Mouse (Mus musculus) heart, adult 2 months (tissue): Measurements from ENCODE around the gene Kcnh7. TPM values are rescaled to one million over a fixed set of nuclear protein-coding genes. Genes with fewer than 3 reads are reported as not detected.

Experiments used
- DNase-seq, 2 experiments: peaks; one replicate each; pipeline ENCODE4 v3.0.0; 2021
- H3K27ac ChIP-seq: fragments of 200-600 bp; 2 replicates; pipeline ENCODE4 v1.8.1; 2022
- H3K27me3 ChIP-seq: fragments of 200-500 bp; 2 replicates; pipeline ENCODE4 v1.6.1; 2012; ENCODE audit warnings: mild to moderate bottlenecking, low read length, inconsistent platforms, mixed read lengths; ENCODE audit not compliant: control insufficient read depth, insufficient read depth
- H3K36me3 ChIP-seq: fragments of 200-500 bp; 2 replicates; pipeline ENCODE4 v1.6.1; 2012; ENCODE audit warnings: low read length, inconsistent platforms; ENCODE audit not compliant: control insufficient read depth, insufficient read depth
- H3K4me1 ChIP-seq: fragments of 200-500 bp; 2 replicates; pipeline ENCODE4 v1.6.1; 2011; ENCODE audit warnings: low read length; ENCODE audit not compliant: control insufficient read depth, insufficient read depth
- H3K4me3 ChIP-seq: fragments of 200-600 bp; 2 replicates; pipeline ENCODE4 v1.8.1; 2022
- H3K79me2 ChIP-seq: fragments of 200-500 bp; replicated peaks from 2 replicates; pipeline ENCODE4 v1.6.1; 2012; ENCODE audit warnings: mild to moderate bottlenecking, inconsistent platforms, low read length, moderate library complexity, mixed read lengths; ENCODE audit not compliant: control insufficient read depth, insufficient read depth
- H3K9ac ChIP-seq: fragments of 200-500 bp; 2 replicates; pipeline ENCODE4 v1.6.1; 2012; ENCODE audit warnings: low read depth, mild to moderate bottlenecking, control low read depth, inconsistent platforms, low read length, mixed read lengths
- CTCF ChIP-seq: fragments of 200-600 bp; IDR thresholded peaks from 2 replicates; pipeline ENCODE4 v1.8.1; 2022; ENCODE audit warnings: antibody characterized with exemption, mild to moderate bottlenecking, moderate library complexity
- EP300 ChIP-seq: fragments of 200-500 bp; IDR thresholded peaks from 2 replicates; pipeline ENCODE4 v1.6.1; 2011; ENCODE audit warnings: low read depth, low read length, control low read depth; ENCODE audit not compliant: insufficient read depth
- POLR2A ChIP-seq: fragments of 200-500 bp; IDR thresholded peaks from 2 replicates; pipeline ENCODE4 v1.6.1; 2011; ENCODE audit warnings: mild to moderate bottlenecking, low read depth, low read length, control low read depth; ENCODE audit not compliant: insufficient read depth
- WGBS: fragments of 180-500 bp; shearing (Covaris S2); methylation state at CpG from one replicate; pipeline ENCODE4 v1.1.7; 2018; 5-methylcytosine and 5-hydroxymethylcytosine counted together
- intact Hi-C: fragments of 180-260 bp; cut with DNase I; formaldehyde crosslinking; loops from one replicate; pipeline ENCODE4 v1.15.1; 2025
- polyA plus RNA-seq: library from polyadenylated mRNA; depleted of rRNA; stranded (reverse); fragments of >200 nt; gene quantifications from 2 replicates; pipeline ENCODE4 v1.2.3, GENCODE M21; 2012
- total RNA-seq, 2 experiments: library from RNA; stranded (reverse); gene quantifications; 2 replicates each; pipeline ENCODE4 v1.2.3; 2021

The Kcnh7 gene
- total and polyA plus RNA-seq, 3 experiments = 0.02 to 0.26 (median 0.08) TPM

DNA sequence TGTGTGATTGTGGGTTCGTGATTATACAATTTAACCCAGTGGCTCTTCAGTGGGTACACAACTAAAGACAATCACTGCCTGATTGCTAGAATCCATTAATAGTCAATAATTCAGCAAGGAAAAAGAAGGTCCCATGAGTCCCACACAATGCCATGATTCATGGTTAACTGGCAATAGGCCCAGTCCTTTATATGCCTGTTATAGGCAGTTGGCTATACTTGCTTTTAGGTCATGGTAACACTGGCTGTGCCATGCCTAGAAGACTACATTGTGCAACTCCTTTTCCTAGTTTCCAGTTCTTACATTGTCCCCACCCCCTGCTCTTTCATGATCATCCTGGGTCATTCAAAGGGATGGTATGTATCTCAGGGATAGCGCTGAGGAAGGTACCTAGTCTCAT lies 186.4 kb downstream of the Kcnh7 start:
- DNase-seq = no peak
- no peak overlapping the region for H3K9ac ChIP-seq
- no peaks in the 10 kb centered on the region for H3K36me3 ChIP-seq
- 82% methylated on average over 2 of the region's 2 CpGs for WGBS
- no peaks in the 10 kb centered on the region for H3K79me2 ChIP-seq
- no peaks in the 10 kb centered on the region for H3K4me1 ChIP-seq
- H3K27me3 ChIP-seq = no peaks in the 10 kb centered on the region
- no peak overlapping the region for H3K27ac ChIP-seq
- intact Hi-C loops = no loop called here
- H3K4me3 ChIP-seq = no peak overlapping the region
- TF ChIP-seq CTCF (no peak), EP300 (no peak), POLR2A (no peak)

DNA sequence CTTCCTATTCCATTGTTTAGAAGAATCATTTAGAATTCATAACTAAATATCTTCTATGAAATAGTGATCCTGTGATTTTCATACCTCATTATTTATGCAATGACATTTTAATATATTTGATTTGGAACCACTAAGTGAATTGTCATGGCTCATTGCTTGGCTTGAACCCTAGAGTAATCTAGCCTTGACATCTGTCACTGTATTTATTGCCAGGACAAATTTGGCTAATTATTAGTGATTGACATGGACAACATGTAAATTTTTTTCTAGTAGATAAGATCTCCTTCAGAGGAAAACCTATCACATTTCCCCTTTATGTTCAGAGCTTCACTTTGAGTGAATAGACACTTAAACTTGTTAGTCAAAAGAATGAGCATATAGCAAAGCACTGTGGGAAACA lies 195.5 kb downstream of the Kcnh7 start:
- no peak for TF ChIP-seq POLR2A
- TF ChIP-seq CTCF = no peak
- TF ChIP-seq EP300 = no peak
- H3K4me3 ChIP-seq = no peak overlapping the region
- no peaks in the 10 kb centered on the region for H3K4me1 ChIP-seq
- no peak overlapping the region for H3K9ac ChIP-seq
- no peaks in the 10 kb centered on the region for H3K79me2 ChIP-seq
- no peak for DNase-seq
- no peak overlapping the region for H3K27ac ChIP-seq
- H3K36me3 ChIP-seq = no peaks in the 10 kb centered on the region
- intact Hi-C loops = no loop called here
- no peaks in the 10 kb centered on the region for H3K27me3 ChIP-seq

DNA sequence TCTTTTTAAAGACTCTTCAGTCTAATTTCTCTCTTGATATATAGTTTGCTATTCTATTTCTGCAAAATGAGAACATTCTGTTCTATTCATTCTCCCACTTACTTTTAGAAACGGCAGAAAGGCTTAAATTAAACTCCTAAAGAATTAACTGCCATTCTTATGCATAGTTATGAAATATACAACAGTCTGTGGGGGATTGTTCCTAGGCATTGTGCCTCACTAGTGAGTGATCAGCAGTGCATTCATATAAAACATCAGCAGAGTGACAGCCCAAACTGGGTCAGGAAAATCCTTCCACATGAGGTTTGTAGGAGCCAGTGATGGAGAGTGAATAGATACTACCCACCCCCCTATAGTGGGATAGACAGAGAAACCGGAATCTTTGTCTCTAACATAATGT lies 200.2 kb downstream of the Kcnh7 start:
- Histone ChIP-seq H3K9ac (no peak overlapping the region), H3K4me1 (no peaks in the 10 kb centered on the region), H3K27me3 (no peaks in the 10 kb centered on the region), H3K4me3 (no peak overlapping the region), H3K27ac (no peak overlapping the region), H3K79me2 (no peaks in the 10 kb centered on the region), H3K36me3 (no peaks in the 10 kb centered on the region)
- DNase-seq = no peak
- WGBS = 55% methylated on average over 2 of the region's 2 CpGs
- no peak for TF ChIP-seq EP300
- no peak for TF ChIP-seq CTCF
- intact Hi-C loops = no loop called here

DNA sequence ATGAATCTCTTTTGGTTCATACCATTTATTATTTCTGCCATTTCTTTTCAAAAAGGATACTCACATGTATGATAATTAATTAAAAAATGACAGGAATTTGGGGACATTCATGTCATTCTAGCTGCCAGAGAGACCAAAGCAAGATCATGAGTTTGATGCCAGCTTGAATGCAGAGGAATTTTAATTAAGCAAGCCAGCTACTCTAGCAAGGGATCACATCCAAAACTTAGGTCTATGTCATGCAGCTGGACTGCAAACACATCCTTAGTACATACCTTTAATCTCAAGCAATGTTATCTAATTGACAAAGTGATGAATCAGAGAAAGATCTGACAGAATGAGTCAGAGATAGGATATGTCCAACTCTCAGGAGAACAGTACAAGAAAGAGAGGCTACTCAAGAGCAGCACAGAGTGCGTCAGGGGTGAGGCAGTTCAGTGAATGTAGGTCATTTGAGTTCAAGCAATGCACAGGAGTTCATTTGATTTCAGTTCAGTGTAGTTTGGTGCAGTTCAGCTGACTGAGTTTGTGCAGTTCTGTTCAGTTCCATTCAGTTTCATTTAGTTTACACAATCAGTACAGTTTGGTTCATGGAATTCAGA lies 248.7 kb downstream of the Kcnh7 start:
- DNase-seq = no peak
- intact Hi-C loops = no loop called here
- 80% methylated on average over 1 of the region's 1 CpGs for WGBS
- H3K4me3 ChIP-seq = no peak overlapping the region
- H3K9ac ChIP-seq = no peak overlapping the region
- no peak for TF ChIP-seq POLR2A
- no peak for TF ChIP-seq CTCF
- TF ChIP-seq EP300 = no peak
- H3K27me3 ChIP-seq = no peaks in the 10 kb centered on the region
- no peaks in the 10 kb centered on the region for H3K36me3 ChIP-seq
- H3K79me2 ChIP-seq = no peaks in the 10 kb centered on the region
- H3K4me1 ChIP-seq = no peaks in the 10 kb centered on the region
- H3K27ac ChIP-seq = no peak overlapping the region

DNA sequence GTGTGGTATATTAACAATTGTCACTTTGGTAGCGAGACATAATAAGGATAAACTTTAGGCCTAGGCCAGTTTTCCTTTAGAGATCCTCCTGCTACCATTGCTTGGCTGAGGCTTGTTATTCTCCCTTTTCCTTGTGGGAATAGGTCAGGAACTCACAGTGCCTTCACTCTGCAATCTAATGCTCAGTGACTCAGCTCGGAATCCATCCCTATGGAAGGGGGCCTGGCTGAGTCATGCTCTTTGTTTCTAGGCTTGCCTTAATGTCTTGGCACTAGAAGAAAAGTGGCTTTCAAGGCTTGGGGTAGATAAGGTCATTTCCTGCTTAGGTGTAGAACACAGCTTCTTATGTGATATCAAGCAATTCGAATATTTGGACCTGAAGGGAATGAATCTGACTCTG lies 255.6 kb downstream of the Kcnh7 start:
- intact Hi-C loops = no loop called here
- TF ChIP-seq POLR2A (no peak), CTCF (no peak), EP300 (no peak)

DNA sequence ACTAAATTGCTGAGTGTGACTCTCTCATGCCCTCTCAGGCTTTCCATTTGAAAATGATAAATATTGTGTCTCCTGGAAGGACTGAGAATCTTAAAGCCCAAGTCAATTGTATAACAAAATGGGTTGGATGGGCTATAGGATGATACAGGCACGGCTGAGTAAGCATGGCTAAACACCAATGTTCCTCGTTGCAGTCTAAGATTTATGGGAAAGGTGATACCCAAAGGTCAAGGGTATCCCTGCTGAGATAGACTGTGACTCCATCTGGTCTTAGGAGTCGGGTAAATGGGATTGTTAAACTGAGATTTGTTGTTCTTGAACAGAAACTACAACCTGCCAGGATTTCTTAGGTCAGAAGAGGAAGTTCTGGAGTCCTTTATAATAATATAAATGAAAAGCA lies 256.0 kb downstream of the Kcnh7 start:
- no peak for TF ChIP-seq POLR2A
- no peak for TF ChIP-seq EP300
- TF ChIP-seq CTCF = no peak
- no peaks in the 10 kb centered on the region for H3K36me3 ChIP-seq
- no peak overlapping the region for H3K4me3 ChIP-seq
- DNase-seq = no peak
- no peaks in the 10 kb centered on the region for H3K27me3 ChIP-seq
- WGBS = 56% methylated on average over 3 of the region's 3 CpGs
- no peaks in the 10 kb centered on the region for H3K79me2 ChIP-seq
- intact Hi-C loops = no loop called here
- no peaks in the 10 kb centered on the region for H3K4me1 ChIP-seq
- H3K9ac ChIP-seq = no peak overlapping the region
- no peak overlapping the region for H3K27ac ChIP-seq

More for the DNA sequence above, 255.6 kb downstream of the Kcnh7 start:
- H3K27me3 ChIP-seq = no peaks in the 10 kb centered on the region
- H3K4me3 ChIP-seq = no peak overlapping the region
- H3K4me1 ChIP-seq = no peaks in the 10 kb centered on the region
- no peak for DNase-seq
- H3K9ac ChIP-seq = no peak overlapping the region
- H3K27ac ChIP-seq = no peak overlapping the region
- 52% methylated on average over 3 of the region's 3 CpGs for WGBS
- H3K79me2 ChIP-seq = no peaks in the 10 kb centered on the region
- H3K36me3 ChIP-seq = no peaks in the 10 kb centered on the region
